Mouse (Mus musculus) E14TG2a.4 (cell line): ENCODE results near the gene Bmper.

ENCODE experiments used
- CTCF ChIP-seq: conservative IDR thresholded peaks from 2 replicates; pipeline ENCODE4 v1.5.1; 2014; ENCODE audit warnings: low read length
- NANOG ChIP-seq: IDR thresholded peaks from 2 replicates; pipeline ENCODE4 v1.6.1; 2014; ENCODE audit warnings: borderline replicate concordance, low read length, mixed read lengths

DNA sequence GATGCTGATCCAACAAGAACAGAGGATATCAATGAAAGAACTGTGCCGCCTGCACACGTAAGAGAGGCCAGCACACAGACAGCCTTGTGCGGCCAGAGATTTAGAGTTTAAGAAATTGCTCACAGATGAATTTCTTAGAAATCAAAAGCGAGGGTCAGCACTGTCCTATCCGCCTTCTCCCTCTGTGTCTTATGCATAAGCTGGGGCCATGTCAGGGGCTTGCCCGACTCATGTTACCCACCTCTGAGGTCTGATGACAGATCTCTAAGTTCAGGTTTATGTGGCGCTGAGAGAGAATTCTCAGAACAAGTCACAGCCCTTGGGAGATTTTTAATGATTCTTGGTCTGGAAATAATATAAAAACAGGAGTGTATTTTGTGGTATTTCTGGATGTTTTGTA lies 140.7 kb downstream of the Bmper start:
- TF ChIP-seq CTCF (no peak), NANOG (no peak)
